Mouse (Mus musculus) retina, adult 2 months (tissue): Measurements from ENCODE around the gene Ltf.

Source experiments
- DNase-seq: peaks from one replicate; pipeline ENCODE4 v3.0.0-alpha.2; 2012; ENCODE audit warnings: low read depth, low spot score

The Ltf gene

DNA sequence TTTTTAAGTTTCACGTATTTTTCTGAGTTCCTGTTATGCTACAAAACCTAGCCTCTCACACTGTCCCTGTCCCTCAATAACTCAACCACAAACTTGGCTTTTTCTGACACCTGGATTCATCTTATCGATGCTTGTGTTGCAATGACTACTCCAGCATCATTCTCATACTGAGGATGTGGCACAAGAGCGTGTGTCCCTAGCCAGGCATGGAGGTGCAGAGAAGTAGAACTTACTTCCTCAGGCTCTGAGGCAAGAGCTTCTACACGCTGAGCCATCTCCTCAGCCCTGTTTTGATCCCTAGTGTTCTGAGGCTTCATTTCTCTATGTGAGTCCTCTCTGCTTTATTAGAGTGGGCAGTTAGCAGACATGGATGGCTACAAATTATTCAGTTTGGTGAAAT is 14.6 kb downstream of the Ltf start:
- DNase-seq = no peak

- DNase-seq = no peak
These were observed 20.9 kb downstream of the Ltf start for GRCm38 (mm10) chr9:111039966-111040365.

GRCm38 (mm10) chr9:111042266-111042665 is 23.2 kb downstream of the Ltf start:
- no peak for DNase-seq

DNA sequence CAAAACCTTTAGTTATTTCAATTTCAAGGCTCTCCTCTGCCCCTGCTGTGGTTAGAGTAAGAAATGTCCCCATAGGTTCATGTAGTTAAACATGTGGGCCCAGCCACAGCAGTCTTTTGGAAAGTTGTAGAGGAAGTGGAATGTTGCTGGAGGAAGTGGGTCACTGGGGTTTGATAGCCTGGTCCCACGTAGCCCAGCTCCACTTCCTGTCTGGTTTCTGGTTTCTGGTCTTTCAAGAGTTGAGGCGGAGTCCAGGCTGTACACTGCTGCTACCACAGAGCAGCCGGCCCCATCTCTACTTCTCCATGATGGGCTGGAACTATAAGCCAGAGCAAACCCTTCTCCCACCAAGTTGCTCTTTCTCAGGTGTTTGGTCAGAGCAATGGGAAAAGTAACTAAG is 27.2 kb downstream of the Ltf start:
- no peak for DNase-seq

GRCm38 (mm10) chr9:111047266-111047665 is 28.2 kb downstream of the Ltf start:
- no peak for DNase-seq

DNA sequence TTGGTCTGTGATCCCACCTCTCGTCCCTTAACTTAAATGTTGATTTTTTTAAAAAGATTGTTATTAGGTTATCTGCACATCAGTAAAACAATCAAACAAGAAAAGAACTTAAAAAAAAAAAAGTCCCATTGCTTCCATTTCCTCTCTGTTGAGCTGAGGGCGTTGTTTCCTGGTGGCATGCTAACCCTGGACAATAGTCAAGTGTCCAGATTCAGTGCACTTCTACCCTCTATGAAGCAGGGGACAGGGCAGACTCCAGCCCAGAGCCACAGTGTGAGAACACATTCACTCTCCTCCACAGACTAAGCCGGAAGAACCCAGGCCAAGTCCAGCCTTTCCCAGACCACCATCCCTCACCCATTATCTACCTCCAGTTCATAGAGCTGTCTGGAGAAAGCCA is 29.4 kb downstream of the Ltf start:
- DNase-seq = no peak

DNA sequence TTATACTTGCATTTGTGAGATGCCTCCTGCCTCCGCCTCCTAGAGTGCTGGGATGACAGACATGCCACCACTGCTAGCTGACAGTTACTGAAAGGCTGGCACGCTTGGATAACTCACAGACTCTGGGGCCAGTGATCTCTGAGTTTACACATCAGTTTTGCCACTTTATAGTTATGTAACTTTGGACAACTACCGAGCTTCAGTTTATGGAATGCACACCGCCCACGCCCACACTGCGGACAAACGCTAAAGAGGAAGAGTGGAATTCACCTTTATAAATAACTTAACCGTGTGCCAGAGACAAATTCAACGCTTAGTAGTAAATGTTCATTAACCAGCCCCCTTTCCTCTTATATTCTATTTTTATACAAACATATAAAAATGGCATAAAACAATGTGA is 35.9 kb downstream of the Ltf start:
- no peak for DNase-seq

DNA sequence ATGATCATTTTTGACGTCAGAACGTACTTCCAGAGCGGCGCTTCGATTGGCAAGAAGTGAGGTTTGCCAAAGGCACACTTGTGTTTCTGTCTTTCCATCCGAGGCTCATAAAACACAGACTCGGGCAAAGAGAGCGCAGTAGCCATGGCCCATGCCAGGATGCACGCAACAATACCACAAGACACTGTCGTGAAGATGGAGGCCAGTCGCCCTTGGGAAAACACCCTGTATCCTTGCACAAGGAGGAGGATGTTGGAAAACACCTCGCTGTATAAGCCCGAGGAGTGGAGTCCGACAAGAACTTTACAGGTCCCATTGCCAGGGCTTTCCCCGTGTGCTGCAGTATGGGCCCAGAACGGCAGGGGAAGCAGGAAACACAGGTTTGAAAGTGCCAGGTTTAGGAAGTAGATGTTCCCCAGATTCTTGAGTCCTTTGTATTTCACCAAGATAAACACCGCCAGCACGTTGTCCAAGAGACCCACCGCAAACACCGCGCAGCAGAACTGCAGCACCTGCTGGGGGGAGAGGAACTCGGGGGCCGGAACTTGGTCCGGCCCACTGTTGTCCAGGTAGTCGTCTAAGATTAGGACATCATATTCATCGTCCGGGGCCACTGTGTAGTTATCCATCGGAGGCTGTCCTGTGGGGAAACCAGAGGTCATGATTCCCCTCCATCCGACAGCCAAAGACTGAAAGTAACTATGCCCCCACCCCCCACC is 36.9 kb downstream of the Ltf start:
- no peak for DNase-seq

DNA sequence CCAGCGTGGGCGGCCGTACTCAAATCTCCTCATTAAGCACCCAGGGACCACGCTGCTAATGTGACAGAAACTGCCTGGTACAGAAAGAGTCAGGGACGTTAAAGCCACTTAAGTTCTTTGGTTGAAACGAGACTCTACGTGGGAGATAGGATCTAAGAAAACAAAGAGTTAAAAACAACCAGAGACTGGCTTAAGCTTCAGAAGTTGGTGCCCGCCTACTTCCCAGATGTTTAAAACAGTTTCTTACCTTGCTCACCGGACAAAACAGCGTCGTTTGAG is 37.4 kb downstream of the Ltf start:
- no peak for DNase-seq

DNA sequence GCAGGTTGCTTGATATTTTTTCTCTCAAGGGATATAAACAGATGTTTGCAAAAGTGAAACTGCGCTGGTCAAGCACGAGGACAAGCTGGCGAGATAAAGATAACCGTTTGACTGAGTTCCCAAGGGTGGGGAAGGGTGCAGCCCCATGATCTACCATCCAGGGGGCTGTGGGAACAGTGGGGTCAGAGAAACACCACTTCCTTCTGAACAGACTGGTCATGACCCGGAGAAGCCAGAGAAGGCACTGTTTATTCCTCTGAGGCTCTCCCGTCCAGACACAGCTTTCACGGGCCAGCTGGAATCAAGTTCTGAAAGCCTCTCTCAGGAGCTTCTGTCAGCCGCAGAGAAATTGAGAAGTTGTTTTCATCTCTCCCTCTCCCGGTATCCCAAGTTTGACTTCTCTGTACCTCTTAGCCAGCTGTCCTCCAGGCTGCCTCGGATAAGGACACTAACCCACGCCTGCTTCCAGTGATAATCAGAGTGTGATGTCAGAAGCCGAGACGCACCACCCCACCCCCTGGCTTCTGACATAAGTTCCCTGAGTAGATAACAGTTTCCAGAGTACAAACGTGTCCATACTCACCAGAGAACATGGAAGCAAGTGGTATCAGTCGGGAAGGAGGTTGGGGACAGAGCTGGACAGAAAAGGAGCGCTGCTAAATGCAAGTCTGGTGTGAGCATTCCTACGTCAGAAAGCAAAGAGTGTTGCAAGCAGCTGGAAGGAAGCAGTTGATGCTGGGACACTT is 37.9 kb downstream of the Ltf start, which contains the start of gene Ccrl2:
TSS of gene Ccrl2 (minus strand) at position 722 of the 746 bp plus-strand sequence.
- DNase-seq = no peak

DNA sequence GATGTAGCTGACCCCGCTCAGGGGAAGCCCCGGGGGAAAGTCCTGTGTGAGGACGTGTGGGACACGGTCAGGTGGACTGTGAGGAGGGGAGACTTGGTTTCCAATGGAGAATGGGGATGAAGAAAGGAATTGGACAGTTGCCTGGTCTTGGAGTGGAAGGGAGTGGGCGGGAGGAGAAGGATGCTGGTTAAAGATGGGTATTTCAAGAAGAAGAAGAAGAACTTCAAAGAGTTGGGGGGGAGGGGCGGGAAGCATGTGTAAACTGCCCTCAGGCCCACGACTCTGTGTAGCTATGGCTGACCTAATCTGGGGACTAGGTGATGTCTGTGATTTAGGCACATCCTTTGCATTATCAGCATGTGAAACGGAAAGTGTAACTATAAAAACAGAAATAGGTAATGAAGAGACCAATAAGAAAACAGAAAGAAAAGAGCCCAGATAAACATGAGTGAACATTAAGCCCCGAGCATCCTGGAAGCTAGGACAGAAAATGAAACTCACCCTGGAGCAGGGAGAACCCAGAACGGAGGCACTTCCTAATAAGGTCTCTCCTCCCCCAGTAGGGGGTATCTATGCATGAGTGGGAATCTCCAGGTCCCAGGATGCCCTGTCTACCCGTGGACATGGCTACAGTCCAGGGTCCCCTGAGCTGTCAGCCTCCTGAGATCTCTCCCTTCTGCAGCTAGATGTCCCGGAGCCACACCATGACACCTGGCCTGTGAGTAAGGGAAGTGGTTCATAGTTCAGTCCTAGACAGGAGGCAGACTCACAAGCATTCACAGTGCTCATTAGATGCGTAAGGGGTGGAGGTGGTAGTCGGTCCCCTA is 38.7 kb downstream of the Ltf start:
- DNase-seq = no peak

DNA sequence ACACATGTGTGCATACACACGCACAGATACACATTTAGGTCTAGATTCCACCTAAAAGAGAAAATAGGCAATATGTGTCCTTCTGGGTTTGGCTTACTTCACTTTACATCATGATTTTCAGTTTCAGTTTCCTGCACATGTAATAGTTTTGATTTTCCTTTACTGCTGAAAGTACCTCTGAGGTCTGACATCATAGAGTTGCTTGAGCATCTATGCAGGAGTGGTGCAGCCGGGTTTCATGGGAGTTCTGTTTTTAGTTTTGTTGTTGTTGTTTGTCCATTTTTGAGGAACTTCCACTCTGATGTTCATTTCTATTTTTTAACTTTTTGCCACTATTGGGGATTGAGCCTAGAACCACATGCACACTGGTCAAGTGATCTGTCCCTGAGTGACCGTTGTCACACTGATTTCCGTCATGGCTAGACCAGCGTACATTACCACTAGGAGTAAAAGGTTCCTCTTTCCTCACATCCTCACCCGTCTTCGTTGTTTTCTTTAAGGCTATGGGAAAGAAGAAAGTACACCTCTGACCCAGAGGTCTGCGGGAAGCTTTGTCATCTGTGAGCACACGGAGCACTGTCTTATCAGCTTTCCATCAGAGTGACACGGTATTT is 40.0 kb downstream of the Ltf start:
- DNase-seq = no peak

DNA sequence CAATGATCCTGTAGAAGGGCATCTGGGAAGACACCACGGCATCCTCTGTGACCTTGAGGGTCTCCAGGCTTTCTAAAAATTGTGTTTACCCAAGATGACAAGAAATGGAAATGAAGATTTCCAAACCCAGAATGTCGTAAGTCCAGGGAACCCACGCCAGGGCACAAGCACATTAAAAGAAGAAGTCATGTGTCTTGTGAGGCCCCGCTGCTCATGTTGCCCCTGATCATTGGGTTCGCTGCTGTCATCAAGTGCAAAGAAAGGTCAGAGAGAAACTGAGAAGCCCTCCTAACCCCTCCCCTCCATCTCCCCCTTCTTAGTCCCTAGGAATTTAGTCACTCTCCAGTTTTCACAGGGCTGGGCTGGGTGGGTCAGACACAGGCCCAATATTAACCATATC is 43.8 kb downstream of the Ltf start:
- no peak for DNase-seq

GRCm38 (mm10) chr9:111067052-111067451 is 48.0 kb downstream of the Ltf start:
- DNase-seq = no peak

DNA sequence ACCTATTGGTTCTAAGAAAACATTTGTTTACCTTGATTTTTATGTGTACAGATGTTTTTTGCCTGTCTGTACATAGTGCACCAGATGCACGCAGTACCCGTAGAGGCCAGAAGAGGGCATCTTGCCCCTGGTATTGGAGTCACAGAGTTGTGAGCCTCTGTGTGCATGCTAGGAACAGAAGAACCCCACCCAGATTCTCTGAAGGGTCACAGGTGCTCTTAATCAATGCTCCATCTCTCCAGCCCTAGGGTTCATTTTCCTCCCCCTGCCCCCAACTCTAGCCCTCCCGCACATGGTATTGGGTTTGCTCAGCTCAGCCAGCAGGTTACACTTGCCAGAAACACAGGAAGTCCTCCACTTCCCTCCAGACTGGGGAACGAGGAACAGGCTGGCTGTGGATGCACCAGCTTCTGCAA is 51.5 kb downstream of the Ltf start:
- no peak for DNase-seq

DNA sequence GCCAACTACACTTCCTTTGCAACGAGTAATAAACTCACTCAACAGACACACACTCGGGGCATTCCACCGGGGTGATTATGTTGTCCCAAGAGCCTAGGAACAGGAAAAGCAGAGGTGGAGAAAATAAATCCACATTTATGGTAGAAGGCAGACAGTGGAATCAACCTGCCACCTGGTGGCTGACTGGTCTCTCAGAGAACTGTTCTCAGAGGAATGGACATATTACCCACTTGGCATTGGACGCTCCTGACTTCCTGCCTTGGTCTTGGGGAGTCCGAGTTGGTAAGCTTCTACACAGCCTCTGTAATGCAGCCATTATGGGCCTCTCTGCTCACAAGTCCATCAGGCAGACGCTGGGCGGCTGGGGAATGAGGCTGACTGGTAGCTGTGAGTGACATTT is 53.1 kb downstream of the Ltf start:
- no peak for DNase-seq

- no peak for DNase-seq
These were observed 53.9 kb downstream of the Ltf start for GRCm38 (mm10) chr9:111072971-111073370.

- DNase-seq = no peak
These were observed 58.7 kb downstream of the Ltf start for GRCm38 (mm10) chr9:111077745-111078144.

DNA sequence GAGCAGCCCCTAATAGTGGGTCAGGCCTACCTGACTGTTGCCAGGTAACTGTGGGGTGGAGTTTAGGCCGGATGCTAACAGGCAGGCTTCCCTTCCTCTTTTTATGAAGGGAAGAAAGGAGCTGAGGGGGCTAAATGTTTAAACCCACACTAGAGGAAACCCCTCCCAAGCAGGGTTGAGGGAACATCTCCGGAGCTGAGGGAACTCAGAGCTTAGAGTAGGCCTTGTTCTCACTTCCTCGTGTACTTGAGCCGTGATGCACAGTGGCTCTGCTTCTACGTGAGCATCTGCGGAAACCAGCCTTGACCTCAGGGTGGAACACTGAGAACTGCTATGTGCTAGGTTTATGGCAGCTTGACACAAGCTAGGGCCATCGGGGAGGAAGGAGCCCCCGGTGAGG is 61.7 kb downstream of the Ltf start:
- DNase-seq = no peak

DNA sequence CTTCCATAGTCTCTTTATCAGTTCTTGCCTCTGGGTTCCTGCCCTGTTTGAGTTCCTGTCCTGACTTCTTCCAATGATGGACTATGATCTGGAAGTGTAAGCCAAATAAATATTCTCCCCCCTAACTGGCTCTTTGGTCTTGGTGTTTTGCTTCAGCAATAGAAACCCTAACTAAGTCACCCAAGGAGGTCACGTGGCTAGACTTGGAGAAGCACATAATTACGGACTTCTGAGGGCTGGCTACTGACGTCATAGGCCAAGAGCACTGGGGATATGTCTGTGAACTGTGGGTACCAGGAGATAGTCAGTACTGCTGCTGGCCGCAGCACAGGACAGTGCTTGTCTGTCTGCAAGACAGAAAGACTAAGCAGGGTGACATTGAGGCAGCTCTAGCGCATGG is 62.7 kb downstream of the Ltf start:
- DNase-seq = no peak

GRCm38 (mm10) chr9:111085329-111085728 is 66.3 kb downstream of the Ltf start:
- no peak for DNase-seq

DNA sequence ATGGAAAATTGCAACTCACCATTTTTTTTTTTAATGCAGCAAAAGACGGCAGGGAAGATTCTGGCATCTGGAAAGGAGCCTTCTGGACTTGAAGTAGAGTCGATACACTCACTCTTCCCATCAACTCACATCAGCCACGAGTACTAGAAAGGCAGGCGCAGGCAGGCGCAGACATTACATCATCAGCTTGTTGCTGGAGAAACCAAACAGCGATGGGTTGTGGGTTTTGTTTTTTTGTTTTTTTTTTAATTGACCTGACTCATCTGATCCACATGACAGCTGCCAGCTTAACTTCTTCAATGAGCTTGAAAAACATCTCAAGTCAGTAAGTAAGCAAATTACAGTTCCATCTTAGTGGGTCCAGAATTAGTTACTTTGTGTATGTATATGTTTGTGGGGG is 67.1 kb downstream of the Ltf start:
- DNase-seq = no peak
